Mouse (Mus musculus) kidney, embryonic 14.5 days (tissue): Measurements from ENCODE around the gene Olfr319. TPM values are rescaled to one million over a fixed set of nuclear protein-coding genes. Genes with fewer than 3 reads are reported as not detected.
"Not testable (repeated sequence)": the region's sequence is repeated elsewhere in the genome, so short reads cannot be mapped to it uniquely, and the experiment has no call there.

Experiments used
- ATAC-seq: fragments of 200-750 bp; cut with Nextera tagmentation; 2 replicates; pipeline ENCODE4 v1.8.0; 2017; ENCODE audit warnings: moderate number of reproducible peaks, mild to moderate bottlenecking, moderate TSS enrichment, moderate library complexity; ENCODE audit not compliant: low FRiP score, low TSS enrichment
- H3K27ac ChIP-seq: fragments of 300-500 bp; sonication (generic); 2 replicates; pipeline ENCODE4 v1.5.1; 2014; ENCODE audit warnings: low read depth, mild to moderate bottlenecking, low read length, moderate library complexity, mixed read lengths
- H3K27me3 ChIP-seq: fragments of 300-500 bp; sonication (generic); 2 replicates; pipeline ENCODE4 v1.6.1; 2014; ENCODE audit warnings: mild to moderate bottlenecking, low read length; ENCODE audit not compliant: control insufficient read depth, insufficient read depth
- H3K36me3 ChIP-seq: fragments of 300-500 bp; sonication (generic); 2 replicates; pipeline ENCODE4 v1.6.1; 2014; ENCODE audit warnings: low read length, mixed read lengths; ENCODE audit not compliant: control insufficient read depth, insufficient read depth
- H3K4me1 ChIP-seq: fragments of 300-500 bp; sonication (generic); 2 replicates; pipeline ENCODE4 v1.6.1; 2014; ENCODE audit warnings: low read length, mixed read lengths; ENCODE audit not compliant: control insufficient read depth, insufficient read depth
- H3K4me2 ChIP-seq: fragments of 300-500 bp; sonication (generic); replicated peaks from 2 replicates; pipeline ENCODE4 v1.6.1; 2014; ENCODE audit warnings: low read depth, mild to moderate bottlenecking, low read length
- H3K4me3 ChIP-seq: fragments of 300-500 bp; sonication (generic); 2 replicates; pipeline ENCODE4 v1.5.1; 2014; ENCODE audit warnings: mild to moderate bottlenecking, low read length
- H3K9ac ChIP-seq: fragments of 300-500 bp; sonication (generic); 2 replicates; pipeline ENCODE4 v1.6.1; 2014; ENCODE audit warnings: low read depth, mild to moderate bottlenecking, low read length, moderate library complexity
- H3K9me3 ChIP-seq: fragments of 300-500 bp; sonication (generic); 2 replicates; pipeline ENCODE4 v1.6.1; 2016; ENCODE audit warnings: low read length; ENCODE audit not compliant: control insufficient read depth
- WGBS: fragments of 180-500 bp; shearing (Covaris S2); extraction: QIAGEN DNeasy Blood & Tissue Kit; methylation state at CpG from one replicate; pipeline ENCODE4 v1.1.7; 2014; 5-methylcytosine and 5-hydroxymethylcytosine counted together
- polyA plus RNA-seq: library from polyadenylated mRNA; unstranded; fragments of >200 nt; fragmentation: Nextera tagmentation; extraction: Ambion mirVana; gene quantifications from 2 replicates; pipeline ENCODE4 v1.2.1, GENCODE M21; 2014

The Olfr319 gene
- polyA plus RNA-seq = not detected in 2 replicates

GRCm38 (mm10) chr11:58698862-58699261 is at the start of gene Olfr319:
Gene Olfr319 (plus strand): TSS chr11:58699162.
- H3K4me1 ChIP-seq = no peaks in the 10 kb centered on the region
- H3K27me3 ChIP-seq = no peaks in the 10 kb centered on the region
- no peaks in the 10 kb centered on the region for H3K36me3 ChIP-seq
- no peak within 1 kb of the TSS for H3K4me3 ChIP-seq
- H3K9ac ChIP-seq = no peak within 1 kb of the TSS
- H3K27ac ChIP-seq = no peak within 1 kb of the TSS
- no peak for ATAC-seq
- WGBS = 87% methylated on average over 3 of the region's 3 CpGs
- H3K4me2 ChIP-seq = no peak within 1 kb of the TSS
- peaks cover 9% of the 10 kb centered on the region for H3K9me3 ChIP-seq

- H3K27ac ChIP-seq = no peak overlapping the region
- 85% methylated on average over 3 of the region's 3 CpGs for WGBS
- H3K36me3 ChIP-seq = no peaks in the 10 kb centered on the region
- ATAC-seq = no peak
- H3K9ac ChIP-seq = no peak overlapping the region
- no peak overlapping the region for H3K4me2 ChIP-seq
- H3K4me1 ChIP-seq = no peaks in the 10 kb centered on the region
- no peaks in the 10 kb centered on the region for H3K9me3 ChIP-seq
- H3K27me3 ChIP-seq = no peaks in the 10 kb centered on the region
- no peak overlapping the region for H3K4me3 ChIP-seq
Measured at GRCm38 (mm10) chr11:58655151-58655550, 43.8 kb upstream of the Olfr319 start.

- WGBS = 89% methylated on average over 4 of the region's 4 CpGs
- Histone ChIP-seq H3K9me3 (no peaks in the 10 kb centered on the region), H3K9ac (no peak within 1 kb of the TSS), H3K27ac (no peak within 1 kb of the TSS), H3K4me2 (no peak within 1 kb of the TSS), H3K4me3 (no peak within 1 kb of the TSS), H3K27me3 (no peaks in the 10 kb centered on the region), H3K4me1 (no peaks in the 10 kb centered on the region), H3K36me3 (no peaks in the 10 kb centered on the region)
- no peak for ATAC-seq
Measured at GRCm38 (mm10) chr11:58658596-58658995, 40.4 kb upstream of the Olfr319 start, which contains the start of gene Olfr322. Gene Olfr322 (plus strand): TSS chr11:58658782.

GRCm38 (mm10) chr11:58669252-58669651 is 29.7 kb upstream of the Olfr319 start:
- no peak overlapping the region for H3K4me2 ChIP-seq
- no peak for ATAC-seq
- no peaks in the 10 kb centered on the region for H3K4me1 ChIP-seq
- H3K27me3 ChIP-seq = no peaks in the 10 kb centered on the region
- H3K9me3 ChIP-seq = no peaks in the 10 kb centered on the region
- H3K4me3 ChIP-seq = no peak overlapping the region
- no peak overlapping the region for H3K9ac ChIP-seq
- no peak overlapping the region for H3K27ac ChIP-seq
- H3K36me3 ChIP-seq = no peaks in the 10 kb centered on the region

GRCm38 (mm10) chr11:58671825-58672224 is 27.1 kb upstream of the Olfr319 start:
- ATAC-seq = no peak
- Histone ChIP-seq H3K27ac (no peak overlapping the region), H3K4me2 (no peak overlapping the region), H3K9me3 (no peaks in the 10 kb centered on the region), H3K4me3 (no peak overlapping the region), H3K9ac (no peak overlapping the region), H3K27me3 (no peaks in the 10 kb centered on the region), H3K36me3 (no peaks in the 10 kb centered on the region), H3K4me1 (no peaks in the 10 kb centered on the region)
- 57% methylated on average over 4 of the region's 4 CpGs for WGBS

GRCm38 (mm10) chr11:58680799-58681198 is 18.2 kb upstream of the Olfr319 start, which contains the start of gene Olfr320:
Gene Olfr320 (plus strand): TSS chr11:58681099.
- Histone ChIP-seq H3K4me1 (no peaks in the 10 kb centered on the region), H3K27me3 (no peaks in the 10 kb centered on the region), H3K9ac (no peak within 1 kb of the TSS), H3K4me2 (no peak within 1 kb of the TSS), H3K4me3 (no peak within 1 kb of the TSS), H3K27ac (no peak within 1 kb of the TSS), H3K36me3 (no peaks in the 10 kb centered on the region), H3K9me3 (no peaks in the 10 kb centered on the region)
- 88% methylated on average over 1 of the region's 1 CpGs for WGBS
- ATAC-seq = no peak

GRCm38 (mm10) chr11:58709086-58709485 is 10.1 kb downstream of the Olfr319 start:
- no peak overlapping the region for H3K27ac ChIP-seq
- ATAC-seq = no peak

GRCm38 (mm10) chr11:58717723-58718122 is 18.8 kb downstream of the Olfr319 start:
- not testable (repeated sequence) for H3K27ac ChIP-seq, H3K9me3 ChIP-seq, H3K4me3 ChIP-seq, H3K4me1 ChIP-seq, H3K4me2 ChIP-seq, ATAC-seq, H3K9ac ChIP-seq, H3K36me3 ChIP-seq, H3K27me3 ChIP-seq
- 90% methylated on average over 6 of the region's 7 CpGs for WGBS

More at GRCm38 (mm10) chr11:58709086-58709485, 10.1 kb downstream of the Olfr319 start:
- no peak overlapping the region for H3K4me2 ChIP-seq
- no peaks in the 10 kb centered on the region for H3K4me1 ChIP-seq
- no peaks in the 10 kb centered on the region for H3K9me3 ChIP-seq
- 87% methylated on average over 11 of the region's 11 CpGs for WGBS
- H3K9ac ChIP-seq = no peak overlapping the region
- no peaks in the 10 kb centered on the region for H3K27me3 ChIP-seq
- no peak overlapping the region for H3K4me3 ChIP-seq
- H3K36me3 ChIP-seq = no peaks in the 10 kb centered on the region

- no peak overlapping the region for H3K27ac ChIP-seq
- H3K9me3 ChIP-seq = no peaks in the 10 kb centered on the region
- no peak overlapping the region for H3K4me2 ChIP-seq
- no peaks in the 10 kb centered on the region for H3K4me1 ChIP-seq
- no peaks in the 10 kb centered on the region for H3K27me3 ChIP-seq
- WGBS = 89% methylated on average over 4 of the region's 4 CpGs
- no peaks in the 10 kb centered on the region for H3K36me3 ChIP-seq
- H3K9ac ChIP-seq = no peak overlapping the region
- no peak overlapping the region for H3K4me3 ChIP-seq
- ATAC-seq = no peak
Measured at GRCm38 (mm10) chr11:58719701-58720100, 20.7 kb downstream of the Olfr319 start.
